Mouse (Mus musculus) pancreas, adult 10 weeks (tissue): Measurements from ENCODE around the gene Zfyve9. TPM values are rescaled to one million over a fixed set of nuclear protein-coding genes. Genes with fewer than 3 reads are reported as not detected.

Experiments
- polyA plus RNA-seq: library from polyadenylated mRNA; stranded (reverse); fragments of 350-450 nt; fragmentation: Illumina TruSeq; extraction: RNeasy Lipid Tissue Mini Kit (QIAGEN cat#74804); gene quantifications from one replicate; pipeline ENCODE4 v1.2.3, GENCODE M21; 2015; ENCODE audit warnings: low read depth, low replicate concordance; ENCODE audit not compliant: insufficient read depth

Zfyve9 gene
- 3.9 TPM for polyA plus RNA-seq

GRCm38 (mm10) chr4:108780057-108780863 is at the start of gene Zfyve9:
Gene Zfyve9 (minus strand): TSS chr4:108780798.

GRCm38 (mm10) chr4:108719349-108719748 is 61.2 kb downstream of the Zfyve9 start, which contains the start of gene 3110021N24Rik:
Gene 3110021N24Rik (plus strand): TSS chr4:108719649.

GRCm38 (mm10) chr4:108619587-108620341 is 160.8 kb downstream of the Zfyve9 start, which contains the start of gene Cc2d1b:
Gene Cc2d1b (plus strand): TSS chr4:108619940.

Other genes with a start within 250 kb of the Zfyve9 start
- gene Prpf38a, start 201.5 kb downstream of the Zfyve9 start, polyA plus RNA-seq, result 5.9 TPM
- gene Orc1, start 201.4 kb downstream of the Zfyve9 start, polyA plus RNA-seq, result not detected
- 30.5 TPM for gene Cc2d1b, start 160.9 kb downstream of the Zfyve9 start, polyA plus RNA-seq
- gene 3110021N24Rik, start 61.1 kb downstream of the Zfyve9 start, polyA plus RNA-seq, result not detected
- gene Btf3l4, start 52.8 kb upstream of the Zfyve9 start, polyA plus RNA-seq, result 13.4 TPM
- gene Txndc12, start 53.8 kb upstream of the Zfyve9 start, polyA plus RNA-seq, result 11.9 TPM
- 6.8 TPM for gene Kti12, start 67.0 kb upstream of the Zfyve9 start, polyA plus RNA-seq
- gene A730015C16Rik, start 67.8 kb upstream of the Zfyve9 start, polyA plus RNA-seq, result not detected
- gene Rab3b, start 98.3 kb upstream of the Zfyve9 start, polyA plus RNA-seq, result 1.9 TPM
- 37.4 TPM for gene Nrd1, start 219.9 kb upstream of the Zfyve9 start, polyA plus RNA-seq